Mouse (Mus musculus): ENCODE measurements around the gene Zfpm1. TPM values are rescaled to one million over a fixed set of nuclear protein-coding genes. Genes with fewer than 3 reads are reported as not detected.

Gene Zfpm1
- polyA plus RNA-seq, 1 experiment from 2014 or later: 2.3 TPM

DNA sequence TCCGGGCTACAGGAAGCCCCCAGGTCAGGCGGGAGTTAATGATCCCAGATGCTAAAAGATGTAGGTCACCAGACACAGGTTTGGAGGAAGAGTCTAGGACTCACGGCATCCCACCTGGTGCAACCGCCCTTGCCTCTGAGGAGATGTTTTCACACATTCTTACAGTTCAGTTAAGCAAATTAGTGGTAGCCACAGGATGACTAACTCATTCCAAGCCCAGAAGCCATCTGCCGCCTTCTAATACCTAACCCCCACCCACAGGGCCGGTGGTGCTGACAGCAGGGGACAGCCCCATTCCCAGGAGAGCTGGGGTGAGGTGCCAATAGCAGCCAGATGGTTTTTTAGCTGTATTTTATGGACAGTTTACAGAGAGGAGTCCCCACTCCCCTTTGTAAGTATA lies 3.8 kb downstream of the Zfpm1 start:
- Histone ChIP-seq H3K36me3 (ENCODE audit: control insufficient read depth, insufficient read depth, low read length) (no peaks in the 10 kb centered on the region), H3K4me3 (replicated peaks; ENCODE audit: low read depth, low read length) (no peak overlapping the region), H3K27ac (replicated peaks; ENCODE audit: low read depth, low read length) (no peak overlapping the region), H3K4me2 (ENCODE audit: low read length) (no peak overlapping the region), H3K4me1 (ENCODE audit: control insufficient read depth, insufficient read depth, low read length) (peaks cover 35% of the 10 kb centered on the region), H3K9ac (replicated peaks; ENCODE audit: low read length) (no peak overlapping the region), H3K27me3 (ENCODE audit: control insufficient read depth, insufficient read depth, low read length) (0 out of 2 replicates have a peak, but pooled peaks cover 4% of the 10 kb centered on the region), H3K9me3 (ENCODE audit: control insufficient read depth, low read length) (no peaks in the 10 kb centered on the region)
- DNase-seq (no peak), ATAC-seq (ENCODE audit: low FRiP score, low TSS enrichment) (no peak)
- 65% methylated on average over 6 of the region's 6 CpGs for WGBS

DNA sequence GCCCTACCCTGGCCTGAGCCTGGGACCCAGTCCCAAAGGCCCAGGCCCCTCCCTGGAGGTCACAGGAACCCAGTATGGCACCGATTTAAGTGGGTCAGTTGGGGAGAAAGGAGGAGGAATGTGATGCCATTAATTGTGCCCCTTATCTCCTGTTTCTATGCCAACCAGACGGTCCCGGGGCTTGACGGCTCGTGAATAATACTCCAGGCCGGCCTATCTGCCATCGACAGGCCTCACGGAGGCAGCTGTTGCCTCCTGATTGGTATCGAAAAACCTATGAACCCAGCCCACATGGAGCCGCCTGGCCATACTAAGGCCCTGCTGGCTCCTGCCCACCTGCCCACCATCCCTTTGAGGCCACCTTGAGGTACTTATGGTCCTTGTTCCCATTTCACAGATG lies 5.0 kb downstream of the Zfpm1 start:
- 66% methylated on average over 10 of the region's 10 CpGs for WGBS
- H3K9ac ChIP-seq (replicated peaks; ENCODE audit: low read length): no peak overlapping the region
- DNase-seq: no peak
- H3K4me3 ChIP-seq (replicated peaks; ENCODE audit: low read depth, low read length): no peak overlapping the region
- no peak for ATAC-seq (ENCODE audit: low FRiP score, low TSS enrichment)
- no peak overlapping the region for H3K27ac ChIP-seq (replicated peaks; ENCODE audit: low read depth, low read length)
- H3K9me3 ChIP-seq (ENCODE audit: control insufficient read depth, low read length): no peaks in the 10 kb centered on the region
- H3K4me2 ChIP-seq (ENCODE audit: low read length): no peak overlapping the region
- H3K27me3 ChIP-seq (ENCODE audit: control insufficient read depth, insufficient read depth, low read length): 0 out of 2 replicates have a peak, but pooled peaks cover 4% of the 10 kb centered on the region
- no peaks in the 10 kb centered on the region for H3K36me3 ChIP-seq (ENCODE audit: control insufficient read depth, insufficient read depth, low read length)
- peaks cover 41% of the 10 kb centered on the region for H3K4me1 ChIP-seq (ENCODE audit: control insufficient read depth, insufficient read depth, low read length)

DNA sequence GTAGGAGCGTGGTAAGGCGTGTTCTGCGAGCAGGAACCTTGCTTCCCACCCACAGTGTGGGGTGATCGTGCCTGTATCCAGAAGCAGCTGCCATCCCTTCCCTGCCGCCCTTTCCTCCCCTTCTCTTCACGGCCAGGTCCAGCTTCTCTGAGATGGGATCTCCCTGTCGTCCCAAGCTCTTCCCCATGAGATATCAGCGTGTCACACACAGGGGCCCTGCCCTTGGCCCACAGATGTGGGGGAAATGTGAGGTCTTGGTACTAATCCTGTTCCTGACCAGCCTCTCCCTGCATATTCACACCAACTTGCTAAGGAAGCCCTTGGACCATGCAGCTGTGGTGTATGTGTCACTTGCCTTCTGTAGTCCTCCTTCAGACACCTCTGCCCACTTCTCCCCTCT lies 5.8 kb downstream of the Zfpm1 start:
- Histone ChIP-seq H3K9ac (replicated peaks; ENCODE audit: low read length) (no peak overlapping the region), H3K36me3 (ENCODE audit: control insufficient read depth, insufficient read depth, low read length) (no peaks in the 10 kb centered on the region), H3K27me3 (ENCODE audit: control insufficient read depth, insufficient read depth, low read length) (0 out of 2 replicates have a peak, but pooled peaks cover 4% of the 10 kb centered on the region), H3K4me2 (ENCODE audit: low read length) (no peak overlapping the region), H3K9me3 (ENCODE audit: control insufficient read depth, low read length) (no peaks in the 10 kb centered on the region), H3K4me3 (replicated peaks; ENCODE audit: low read depth, low read length) (no peak overlapping the region), H3K4me1 (ENCODE audit: control insufficient read depth, insufficient read depth, low read length) (peaks cover 40% of the 10 kb centered on the region), H3K27ac (replicated peaks; ENCODE audit: low read depth, low read length) (no peak overlapping the region)
- DNase-seq (no peak), ATAC-seq (ENCODE audit: low FRiP score, low TSS enrichment) (no peak)
- WGBS: 77% methylated on average over 8 of the region's 8 CpGs

DNA sequence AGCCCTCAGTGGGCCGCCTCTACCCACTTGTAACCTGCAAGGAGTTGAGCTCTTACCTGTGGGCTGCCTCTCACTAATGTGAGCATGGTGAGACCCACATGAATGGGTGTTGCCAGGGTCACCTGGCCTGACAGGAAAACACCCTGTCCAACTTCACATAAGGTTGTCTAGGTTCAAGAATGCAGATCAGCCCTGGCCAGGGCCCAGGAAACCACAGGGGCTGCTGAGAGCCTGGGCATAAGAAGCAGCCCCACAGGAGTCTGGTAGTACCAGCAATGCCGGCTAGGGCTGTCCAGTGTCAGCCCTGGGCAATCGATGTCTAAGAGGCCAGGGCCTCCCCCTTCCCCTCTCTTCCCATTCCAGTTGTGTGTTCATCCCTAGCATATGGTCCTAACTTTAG lies 6.4 kb downstream of the Zfpm1 start:
- Histone ChIP-seq H3K9me3 (ENCODE audit: control insufficient read depth, low read length) (no peaks in the 10 kb centered on the region), H3K4me2 (ENCODE audit: low read length) (no peak overlapping the region), H3K4me1 (ENCODE audit: control insufficient read depth, insufficient read depth, low read length) (peaks cover 34% of the 10 kb centered on the region), H3K27me3 (ENCODE audit: control insufficient read depth, insufficient read depth, low read length) (0 out of 2 replicates have a peak, but pooled peaks cover 2% of the 10 kb centered on the region), H3K36me3 (ENCODE audit: control insufficient read depth, insufficient read depth, low read length) (no peaks in the 10 kb centered on the region), H3K27ac (replicated peaks; ENCODE audit: low read depth, low read length) (no peak overlapping the region), H3K9ac (replicated peaks; ENCODE audit: low read length) (no peak overlapping the region), H3K4me3 (replicated peaks; ENCODE audit: low read depth, low read length) (no peak overlapping the region)
- WGBS: 89% methylated on average over 3 of the region's 3 CpGs
- ATAC-seq (ENCODE audit: low FRiP score, low TSS enrichment): no peak
- no peak for DNase-seq

DNA sequence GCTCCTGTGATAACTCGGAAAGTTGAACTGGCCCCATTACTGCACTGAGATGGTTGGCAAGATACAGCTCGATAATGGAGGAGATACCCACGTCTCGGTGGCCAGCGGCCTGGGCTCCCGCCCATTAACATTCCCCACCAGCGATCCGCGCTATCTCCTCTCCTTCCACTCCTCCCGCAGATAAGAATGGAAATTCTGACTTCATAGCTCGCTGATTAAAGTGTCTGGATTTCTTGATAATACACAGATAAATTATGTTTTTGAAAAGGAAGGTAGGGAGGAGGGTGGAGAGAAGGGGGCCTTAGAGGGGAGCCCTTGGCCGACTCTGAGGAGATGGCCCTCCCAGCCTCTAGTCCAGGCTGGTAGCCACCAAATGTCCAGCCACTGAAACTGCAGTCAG lies 9.1 kb downstream of the Zfpm1 start:
- Histone ChIP-seq H3K4me2 (ENCODE audit: low read length) (no peak overlapping the region), H3K27ac (replicated peaks; ENCODE audit: low read depth, low read length) (peak overlapping the region; percentile 60; the same call in 1 of the 2 replicates), H3K9ac (replicated peaks; ENCODE audit: low read length) (peak overlapping the region; percentile 23; the same call in 1 of the 2 replicates), H3K4me3 (replicated peaks; ENCODE audit: low read depth, low read length) (no peak overlapping the region), H3K27me3 (ENCODE audit: control insufficient read depth, insufficient read depth, low read length) (no peaks in the 10 kb centered on the region), H3K9me3 (ENCODE audit: control insufficient read depth, low read length) (no peaks in the 10 kb centered on the region), H3K36me3 (ENCODE audit: control insufficient read depth, insufficient read depth, low read length) (no peaks in the 10 kb centered on the region), H3K4me1 (ENCODE audit: control insufficient read depth, insufficient read depth, low read length) (peaks cover 26% of the 10 kb centered on the region)
- 58% methylated on average over 12 of the region's 12 CpGs for WGBS
- no peak for ATAC-seq (ENCODE audit: low FRiP score, low TSS enrichment)
- no peak for DNase-seq

DNA sequence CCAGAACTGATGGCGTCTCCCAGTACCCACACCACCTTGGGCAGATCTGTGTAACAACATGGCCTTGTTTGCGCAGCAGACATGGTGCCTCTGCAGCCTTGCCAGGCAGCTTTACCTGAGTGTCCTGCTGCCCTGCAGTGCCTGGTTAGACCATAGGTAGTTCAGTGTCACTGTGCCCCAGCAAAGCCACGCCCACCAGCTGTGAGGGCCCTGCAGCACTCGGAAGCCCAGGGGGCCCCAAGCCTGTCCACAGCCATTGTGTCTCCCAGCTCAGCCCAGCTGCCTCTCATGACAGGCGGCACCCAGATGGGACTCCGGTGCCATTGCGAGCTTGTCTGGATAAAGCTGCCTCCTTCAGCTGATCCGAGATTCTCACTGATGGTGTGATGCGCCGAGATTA lies 9.6 kb downstream of the Zfpm1 start:
- DNase-seq (peak; percentile 48), ATAC-seq (ENCODE audit: low FRiP score, low TSS enrichment) (0 out of 2 replicates have a peak, but pooled peaks have one; percentile 25)
- Histone ChIP-seq H3K27me3 (ENCODE audit: control insufficient read depth, insufficient read depth, low read length) (no peaks in the 10 kb centered on the region), H3K4me3 (replicated peaks; ENCODE audit: low read depth, low read length) (no peak overlapping the region), H3K4me2 (ENCODE audit: low read length) (no peak overlapping the region), H3K9ac (replicated peaks; ENCODE audit: low read length) (0 out of 2 replicates have a peak overlapping the region, but pooled peaks have one; percentile 23), H3K4me1 (ENCODE audit: control insufficient read depth, insufficient read depth, low read length) (peaks cover 31% of the 10 kb centered on the region), H3K36me3 (ENCODE audit: control insufficient read depth, insufficient read depth, low read length) (no peaks in the 10 kb centered on the region), H3K9me3 (ENCODE audit: control insufficient read depth, low read length) (no peaks in the 10 kb centered on the region), H3K27ac (replicated peaks; ENCODE audit: low read depth, low read length) (peak overlapping the region; percentile 60)
- WGBS: 26% methylated on average over 10 of the region's 10 CpGs

DNA sequence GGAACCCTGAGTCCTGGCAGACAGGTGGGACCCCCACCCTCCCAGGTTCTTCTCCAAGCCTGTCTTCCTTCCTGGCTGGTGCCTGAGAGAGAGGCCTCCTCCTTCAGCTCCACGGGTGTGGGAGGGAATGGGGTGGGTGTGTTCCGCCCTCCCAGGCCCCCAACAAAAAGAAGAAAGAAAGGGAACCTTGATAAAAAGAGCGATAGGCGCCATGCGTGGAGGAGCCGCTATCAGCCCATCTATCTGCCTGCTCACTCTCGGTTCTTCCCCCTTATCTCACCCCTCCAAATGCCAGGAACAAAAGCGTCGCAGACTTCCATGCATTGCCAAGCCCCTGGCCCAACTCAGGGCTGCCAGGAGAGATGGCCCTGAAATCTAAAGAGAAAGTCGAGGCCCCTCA lies 11.5 kb downstream of the Zfpm1 start:
- H3K4me1 ChIP-seq (ENCODE audit: control insufficient read depth, insufficient read depth, low read length): peaks cover 38% of the 10 kb centered on the region
- no peak for ATAC-seq (ENCODE audit: low FRiP score, low TSS enrichment)
- no peak overlapping the region for H3K9ac ChIP-seq (replicated peaks; ENCODE audit: low read length)
- no peak overlapping the region for H3K4me2 ChIP-seq (ENCODE audit: low read length)
- H3K27me3 ChIP-seq (ENCODE audit: control insufficient read depth, insufficient read depth, low read length): no peaks in the 10 kb centered on the region
- H3K27ac ChIP-seq (replicated peaks; ENCODE audit: low read depth, low read length): no peak overlapping the region
- no peak overlapping the region for H3K4me3 ChIP-seq (replicated peaks; ENCODE audit: low read depth, low read length)
- no peaks in the 10 kb centered on the region for H3K36me3 ChIP-seq (ENCODE audit: control insufficient read depth, insufficient read depth, low read length)
- no peaks in the 10 kb centered on the region for H3K9me3 ChIP-seq (ENCODE audit: control insufficient read depth, low read length)
- 60% methylated on average over 10 of the region's 10 CpGs for WGBS
- DNase-seq: no peak

DNA sequence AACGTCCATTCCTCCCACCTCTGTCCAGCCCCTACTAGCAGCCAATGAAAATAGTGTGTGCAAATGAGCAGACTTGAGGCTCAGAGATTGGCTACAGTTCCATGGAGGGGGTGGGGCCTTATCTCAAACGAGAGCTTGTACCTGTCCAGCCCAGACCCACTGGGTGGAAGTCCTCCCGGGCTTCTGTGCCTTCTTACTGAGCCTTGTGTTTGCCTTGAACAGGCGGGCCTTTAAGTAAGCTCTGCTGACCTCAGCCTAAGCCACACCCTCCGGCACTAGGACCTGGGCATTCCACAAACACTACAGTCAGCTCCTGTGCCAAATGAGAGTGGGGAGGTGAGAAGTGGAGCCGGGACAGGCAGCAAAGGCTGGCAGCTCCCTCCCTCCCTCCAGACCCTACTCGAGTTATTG lies 12.3 kb downstream of the Zfpm1 start:
- ATAC-seq (ENCODE audit: low FRiP score, low TSS enrichment): no peak
- WGBS: 5% methylated on average over 7 of the region's 7 CpGs
- Histone ChIP-seq H3K27me3 (ENCODE audit: control insufficient read depth, insufficient read depth, low read length) (no peaks in the 10 kb centered on the region), H3K4me3 (replicated peaks; ENCODE audit: low read depth, low read length) (no peak overlapping the region), H3K9me3 (ENCODE audit: control insufficient read depth, low read length) (no peaks in the 10 kb centered on the region), H3K36me3 (ENCODE audit: control insufficient read depth, insufficient read depth, low read length) (no peaks in the 10 kb centered on the region), H3K4me1 (ENCODE audit: control insufficient read depth, insufficient read depth, low read length) (peaks cover 45% of the 10 kb centered on the region), H3K4me2 (ENCODE audit: low read length) (no peak overlapping the region), H3K9ac (replicated peaks; ENCODE audit: low read length) (no peak overlapping the region), H3K27ac (replicated peaks; ENCODE audit: low read depth, low read length) (no peak overlapping the region)
- DNase-seq: peak; percentile 64

DNA sequence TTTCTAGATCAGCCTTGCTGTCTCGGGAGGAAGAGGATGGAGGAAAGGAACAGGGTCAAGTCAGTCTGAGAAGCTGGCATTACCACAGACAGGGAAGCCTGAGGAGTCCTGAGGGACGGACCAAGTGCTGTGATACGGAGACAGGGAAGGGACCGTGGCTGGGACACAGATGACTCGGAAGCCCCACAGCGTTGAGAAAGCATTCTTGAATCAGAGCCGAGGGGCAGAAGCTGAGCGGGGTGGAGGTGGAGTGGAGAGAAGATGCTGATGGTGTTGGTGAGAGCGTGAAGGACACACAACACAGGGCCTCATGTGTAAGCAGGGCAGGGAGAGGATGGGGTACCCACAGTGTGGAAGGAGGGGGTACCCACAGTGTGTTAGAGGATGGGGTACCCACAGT lies 13.4 kb downstream of the Zfpm1 start:
- H3K4me3 ChIP-seq (replicated peaks; ENCODE audit: low read depth, low read length): no peak overlapping the region
- 61% methylated on average over 9 of the region's 9 CpGs for WGBS
- H3K4me1 ChIP-seq (ENCODE audit: control insufficient read depth, insufficient read depth, low read length): peaks cover 45% of the 10 kb centered on the region
- no peak overlapping the region for H3K9ac ChIP-seq (replicated peaks; ENCODE audit: low read length)
- H3K4me2 ChIP-seq (ENCODE audit: low read length): no peak overlapping the region
- ATAC-seq (ENCODE audit: low FRiP score, low TSS enrichment) (no peak), DNase-seq (no peak)
- H3K36me3 ChIP-seq (ENCODE audit: control insufficient read depth, insufficient read depth, low read length): no peaks in the 10 kb centered on the region
- H3K27ac ChIP-seq (replicated peaks; ENCODE audit: low read depth, low read length): peak overlapping the region; percentile 37; the same call in 1 of the 2 replicates
- H3K27me3 ChIP-seq (ENCODE audit: control insufficient read depth, insufficient read depth, low read length): no peaks in the 10 kb centered on the region
- no peaks in the 10 kb centered on the region for H3K9me3 ChIP-seq (ENCODE audit: control insufficient read depth, low read length)

All from midbrain, embryonic 14.5 days (tissue).